Mouse (Mus musculus) urinary bladder, postnatal 36 days (tissue): ENCODE measurements around the gene Ppargc1a.

Source experiments
- DNase-seq, 2 experiments: peaks; one replicate each; pipeline ENCODE4 v3.0.0; 2022; ENCODE audit warnings: low spot score in 2 of 2, mixed read lengths in 1 of 2

The Ppargc1a gene

DNA sequence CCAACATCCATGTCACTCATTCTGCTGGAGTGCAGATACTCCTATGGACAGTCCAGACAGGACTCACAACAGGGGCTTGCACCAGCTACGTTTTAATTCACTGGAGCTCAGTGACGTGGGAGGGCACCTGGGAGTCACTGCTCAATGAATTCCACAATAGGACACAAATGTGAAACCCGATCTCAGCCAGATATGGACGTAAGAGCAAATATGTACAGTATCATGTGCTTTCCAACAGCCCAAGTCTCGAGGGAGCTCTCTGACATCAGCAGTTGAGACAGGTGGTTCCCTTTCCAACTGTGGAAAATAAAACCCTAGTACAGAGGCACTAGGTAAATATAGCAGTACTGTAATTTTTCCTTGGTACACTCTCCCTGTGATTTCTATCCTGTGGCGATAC is at the start of gene Ppargc1a:
Gene Ppargc1a, minus strand, starts transcription at position 68 of the 400 bp plus-strand sequence.
- DNase-seq: no peak

DNA sequence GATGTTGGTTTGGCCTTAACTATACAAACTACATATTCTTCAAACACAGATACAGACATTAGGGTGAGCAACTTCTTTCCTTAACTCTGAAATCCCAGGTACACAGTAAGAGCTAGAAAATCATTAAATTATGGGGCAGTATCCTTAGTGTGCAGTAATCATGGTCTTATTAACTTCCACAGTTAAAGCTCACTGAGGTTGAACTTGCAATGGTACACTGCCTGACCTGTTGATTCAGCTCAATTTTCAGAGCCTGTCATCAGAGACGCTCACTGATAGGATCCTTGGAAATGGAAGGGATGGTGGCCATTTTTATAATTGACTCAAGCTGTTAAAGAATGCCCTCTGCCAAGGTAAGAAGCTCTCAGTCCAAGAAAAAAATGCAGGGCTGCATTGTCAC is 49.4 kb upstream of the Ppargc1a start:
- no peak for DNase-seq

GRCm38 (mm10) chr5:51612049-51612448 is 44.5 kb upstream of the Ppargc1a start:
- DNase-seq: no peak

DNA sequence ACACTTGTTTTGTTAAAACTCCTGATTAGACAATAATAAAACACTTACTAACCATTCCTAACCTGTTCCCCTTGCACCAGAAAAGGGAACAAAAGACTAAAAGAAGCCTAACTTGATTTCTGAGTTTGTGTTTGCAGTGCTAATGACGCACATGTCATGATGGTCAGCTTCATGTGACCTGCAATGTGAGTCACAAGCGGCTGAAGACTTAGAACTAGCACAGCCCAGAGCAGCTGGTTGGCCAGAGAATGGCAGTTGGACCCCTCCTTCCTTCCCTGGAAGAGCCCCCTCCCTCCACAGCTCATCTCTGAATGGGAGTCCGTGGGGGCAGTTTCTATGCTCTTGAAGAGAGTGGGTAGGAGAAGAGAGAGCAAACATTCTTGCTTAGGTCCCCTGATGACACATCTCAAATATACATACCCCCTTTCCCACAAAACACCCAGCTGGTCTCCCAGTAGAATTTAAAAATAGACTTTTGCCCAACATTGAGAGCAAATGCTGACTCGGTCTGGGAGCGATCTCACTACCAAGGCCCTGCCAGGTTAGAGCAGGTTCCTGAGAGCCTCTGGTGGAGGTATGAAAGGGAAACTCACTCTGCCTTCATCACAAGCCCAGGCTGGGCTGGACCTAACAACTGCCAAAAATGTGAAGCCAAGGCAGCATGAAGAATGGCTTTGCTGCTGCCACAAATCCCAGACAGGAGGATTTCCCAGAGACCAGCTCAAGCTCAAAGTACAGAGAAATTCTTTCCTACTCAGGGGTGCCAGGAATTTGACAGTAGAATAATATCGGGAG is 40.4 kb upstream of the Ppargc1a start:
- DNase-seq: peak in 1 of 2 experiments; percentile 10

- DNase-seq: no peak
These were observed 32.0 kb upstream of the Ppargc1a start for GRCm38 (mm10) chr5:51599549-51599948.

GRCm38 (mm10) chr5:51595644-51596043 is 28.1 kb upstream of the Ppargc1a start:
- peak in 1 of 2 experiments; percentile 66 for DNase-seq

GRCm38 (mm10) chr5:51592206-51592605 is 24.7 kb upstream of the Ppargc1a start:
- no peak for DNase-seq

DNA sequence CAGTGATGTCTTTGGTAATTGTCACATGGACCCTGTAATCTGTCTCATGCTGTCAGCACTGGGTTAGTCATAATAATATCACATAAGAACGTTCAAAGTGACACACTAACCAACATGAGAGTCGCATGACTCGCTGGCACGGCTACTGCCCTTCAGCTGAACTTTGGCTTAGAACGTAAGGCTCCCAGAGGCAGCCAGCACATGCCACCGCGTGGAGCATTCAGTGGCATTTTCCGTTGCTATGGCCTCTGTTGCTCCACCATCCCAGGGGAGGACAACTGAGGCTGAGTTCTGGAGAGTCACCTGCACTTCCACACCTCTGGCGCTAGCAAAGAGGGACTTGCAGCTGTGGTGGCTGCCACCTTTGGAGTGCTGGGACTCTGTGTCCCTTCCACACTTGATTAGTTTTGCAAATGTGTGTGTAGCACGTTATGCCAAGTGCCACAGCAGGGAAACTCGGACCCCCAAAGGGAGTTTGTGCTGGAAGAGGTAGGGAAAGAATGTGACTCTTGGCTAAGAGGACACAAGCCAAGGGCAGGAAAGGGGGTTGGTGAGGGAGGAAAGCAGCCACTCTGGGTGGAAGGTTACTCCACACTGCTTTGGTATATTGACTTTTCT is 24.1 kb upstream of the Ppargc1a start:
- DNase-seq: no peak

- DNase-seq: no peak
These were observed 18.7 kb upstream of the Ppargc1a start for GRCm38 (mm10) chr5:51586187-51586586.

DNA sequence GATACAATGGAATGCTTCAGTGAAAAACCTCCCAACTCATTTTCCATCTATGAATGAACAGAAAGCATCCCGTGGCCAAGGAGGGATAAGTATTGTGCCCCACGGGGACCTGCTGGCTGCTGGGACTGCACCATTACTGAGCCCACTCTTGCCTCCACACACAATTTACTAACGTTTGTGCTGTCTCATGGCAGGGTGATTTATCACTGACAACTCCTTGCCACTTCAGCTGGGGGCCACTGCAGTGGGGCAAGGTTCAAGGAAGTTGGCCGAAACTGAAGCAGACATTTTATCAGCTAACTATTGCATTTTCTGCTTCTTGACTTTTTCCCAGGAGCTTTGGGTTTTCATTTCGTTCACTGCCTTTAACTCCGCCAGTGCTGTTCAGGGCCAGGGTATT is 17.5 kb upstream of the Ppargc1a start:
- DNase-seq: no peak

GRCm38 (mm10) chr5:51584186-51584585 is 16.7 kb upstream of the Ppargc1a start:
- DNase-seq: no peak

- DNase-seq: no peak
These were observed 16.1 kb upstream of the Ppargc1a start for GRCm38 (mm10) chr5:51583632-51584031.

GRCm38 (mm10) chr5:51583030-51583429 is 15.5 kb upstream of the Ppargc1a start:
- DNase-seq: no peak

- no peak for DNase-seq
These were observed 15.1 kb upstream of the Ppargc1a start for GRCm38 (mm10) chr5:51582618-51583017.

GRCm38 (mm10) chr5:51577594-51577993 is 10.1 kb upstream of the Ppargc1a start:
- no peak for DNase-seq

- DNase-seq: no peak
These were observed 6.2 kb upstream of the Ppargc1a start for GRCm38 (mm10) chr5:51573770-51574169.

DNA sequence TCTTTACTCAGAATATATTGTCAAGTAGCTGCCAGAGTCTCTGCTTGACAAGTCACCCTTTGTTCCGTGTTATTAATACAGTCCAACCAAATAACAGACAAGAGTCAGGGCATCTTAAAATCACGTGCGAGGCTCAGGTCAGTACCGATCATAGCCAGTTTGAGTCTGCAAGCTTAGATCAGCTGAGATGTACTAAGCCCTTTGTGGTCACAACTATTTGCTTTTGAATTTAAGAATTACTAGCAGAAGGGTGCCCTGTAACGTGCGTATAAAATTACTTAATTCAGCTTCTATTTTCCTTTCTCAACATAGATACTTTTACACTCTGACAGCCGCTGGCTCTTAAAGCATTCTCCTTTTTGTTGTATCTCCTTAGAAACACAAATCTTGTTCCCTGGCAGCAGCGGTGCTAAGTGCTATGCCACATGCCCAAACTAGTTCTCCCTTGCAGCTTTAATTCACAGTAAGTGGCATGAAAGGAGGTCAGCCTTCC is 718 bp upstream of the Ppargc1a start:
- no peak for DNase-seq

- no peak for DNase-seq
These were observed 1.9 kb downstream of the Ppargc1a start for GRCm38 (mm10) chr5:51565672-51566071.

GRCm38 (mm10) chr5:51565038-51565437 is 2.5 kb downstream of the Ppargc1a start:
- no peak for DNase-seq

GRCm38 (mm10) chr5:51563574-51563973 is 4.0 kb downstream of the Ppargc1a start:
- DNase-seq: no peak

- no peak for DNase-seq
These were observed 9.8 kb downstream of the Ppargc1a start for GRCm38 (mm10) chr5:51557607-51558278.

GRCm38 (mm10) chr5:51553671-51554070 is 13.9 kb downstream of the Ppargc1a start:
- peak in 1 of 2 experiments; percentile 21 for DNase-seq
